Mouse (Mus musculus): ENCODE data around the gene Il27ra.
"Not testable (repeated sequence)": the region's sequence is repeated elsewhere in the genome, so short reads cannot be mapped to it uniquely, and the experiment has no call there.

The Il27ra gene

GRCm38 (mm10) chr8:84021096-84021495, 21.3 kb downstream of the Il27ra start, which contains the start of gene Palm3:
TSS of gene Palm3 (plus strand) at chr8:84021471.
- DNase-seq (ENCODE audit: low read depth, low spot score) = no peak

DNA sequence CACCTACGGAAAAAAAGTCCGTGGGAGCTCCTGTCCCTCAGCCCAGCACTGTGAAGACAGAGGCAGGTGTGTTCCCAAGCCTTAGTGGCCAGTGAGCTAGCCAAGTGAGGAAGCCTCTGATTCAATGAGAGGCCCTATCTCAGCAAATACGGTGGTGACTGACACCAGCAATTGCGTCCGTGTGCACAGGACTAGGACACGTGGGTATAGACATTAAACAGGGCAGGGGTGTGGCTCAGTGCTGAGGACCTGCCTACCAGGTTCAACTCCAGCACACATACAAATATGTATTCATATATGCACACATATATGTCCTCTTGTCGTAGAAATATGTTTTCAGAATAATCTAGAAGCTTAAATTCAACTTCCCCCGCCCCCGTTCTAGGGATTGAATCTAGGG, 22.7 kb downstream of the Il27ra start:
- no peak for DNase-seq (ENCODE audit: low read depth, low spot score)

DNA sequence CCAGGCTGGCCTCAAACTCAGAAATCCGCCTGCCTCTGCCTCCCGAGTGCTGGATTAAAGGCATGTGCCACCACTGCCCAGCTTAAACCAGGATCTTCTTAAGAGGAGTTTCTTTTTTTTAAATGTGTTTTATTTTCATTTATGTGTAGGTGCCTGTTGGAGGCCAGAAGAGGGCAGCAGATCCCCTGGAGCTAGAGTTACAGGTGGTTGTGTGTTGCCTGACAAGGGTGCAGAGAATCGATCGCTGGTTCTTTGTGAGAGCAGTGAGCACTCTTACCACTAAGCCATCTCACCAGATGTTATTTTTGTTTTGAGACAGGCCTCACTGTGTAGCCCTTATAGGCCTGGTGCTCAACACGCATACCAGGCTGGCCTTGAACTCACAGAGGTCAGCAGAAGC, 26.6 kb downstream of the Il27ra start:
- no peak for DNase-seq (ENCODE audit: low read depth, low spot score)

GRCm38 (mm10) chr8:84012499-84013165, 29.8 kb downstream of the Il27ra start:
- no peak for DNase-seq (ENCODE audit: low read depth, low spot score)

- DNase-seq (ENCODE audit: low read depth, low spot score) = no peak
These were observed 30.5 kb downstream of the Il27ra start, which contains the start of gene 2210011C24Rik for GRCm38 (mm10) chr8:84011705-84012498. TSS of gene 2210011C24Rik (minus strand) at chr8:84012171.

- DNase-seq (ENCODE audit: low read depth, low spot score) = no peak
These were observed 31.5 kb downstream of the Il27ra start for GRCm38 (mm10) chr8:84010625-84011611.

DNA sequence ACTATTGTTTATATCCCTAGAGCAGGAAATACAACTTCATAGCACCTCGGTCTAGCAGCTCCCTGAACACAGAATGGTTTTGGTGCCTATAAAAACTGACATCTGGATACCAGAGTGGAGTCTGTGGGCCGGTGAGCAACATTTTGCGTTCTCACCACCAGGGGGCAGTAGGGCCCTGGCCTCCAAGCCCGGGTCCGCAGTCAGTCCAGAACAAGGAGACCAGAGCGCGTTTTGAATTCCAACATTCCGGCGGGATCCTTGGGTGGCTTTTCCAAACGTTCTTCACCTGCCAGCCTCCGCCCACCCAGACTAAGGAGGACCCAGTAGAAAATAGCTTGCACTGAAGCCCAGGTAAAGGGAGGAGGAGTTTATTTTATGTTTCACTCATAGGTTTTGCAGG, 32.5 kb downstream of the Il27ra start:
- DNase-seq (ENCODE audit: low read depth, low spot score) = peak; percentile 93

DNA sequence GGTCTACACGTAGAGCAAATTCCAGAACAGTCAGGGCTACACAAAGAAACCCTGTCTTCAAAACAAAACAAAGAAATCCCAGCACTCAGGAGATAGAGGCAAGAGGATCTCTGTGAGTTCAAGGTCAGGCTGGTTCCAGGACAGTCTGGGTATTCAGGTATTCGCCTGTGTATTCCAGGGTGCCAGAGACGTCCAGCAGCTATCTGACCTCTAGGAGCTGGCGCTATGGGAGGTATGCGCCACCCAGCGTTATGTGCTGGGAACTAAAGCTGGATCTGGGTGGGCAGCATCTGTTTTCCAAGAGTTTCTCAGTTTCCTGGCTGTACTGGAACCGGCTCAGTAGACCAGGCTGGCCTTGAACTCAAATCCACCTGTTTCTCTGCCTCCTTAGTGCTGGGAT, 34.0 kb downstream of the Il27ra start:
- no peak for DNase-seq (ENCODE audit: low read depth, low spot score)

DNA sequence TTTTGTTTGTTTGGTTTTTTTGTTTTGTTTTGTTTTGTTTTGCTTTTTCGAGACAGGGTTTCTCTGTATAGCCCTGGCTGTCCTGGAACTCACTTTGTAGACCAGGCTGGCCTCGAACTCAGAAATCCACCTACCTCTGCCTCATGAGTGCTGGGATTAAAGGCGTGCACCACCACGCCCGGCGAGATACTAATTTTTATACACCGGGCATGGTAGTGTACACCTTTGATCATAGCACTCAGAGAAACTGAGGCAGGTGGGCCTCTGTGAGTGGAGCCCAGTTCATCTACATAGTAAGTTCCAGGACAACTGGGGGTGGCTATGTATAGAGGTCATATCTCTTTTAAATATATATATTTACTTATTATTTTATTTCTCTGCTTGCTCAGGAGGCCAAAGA, 36.9 kb downstream of the Il27ra start:
- not testable (repeated sequence) for DNase-seq (ENCODE audit: low read depth, low spot score)

- DNase-seq (ENCODE audit: low read depth, low spot score) = peak; percentile 95
These were observed 37.7 kb downstream of the Il27ra start for GRCm38 (mm10) chr8:84004533-84005201.

DNA sequence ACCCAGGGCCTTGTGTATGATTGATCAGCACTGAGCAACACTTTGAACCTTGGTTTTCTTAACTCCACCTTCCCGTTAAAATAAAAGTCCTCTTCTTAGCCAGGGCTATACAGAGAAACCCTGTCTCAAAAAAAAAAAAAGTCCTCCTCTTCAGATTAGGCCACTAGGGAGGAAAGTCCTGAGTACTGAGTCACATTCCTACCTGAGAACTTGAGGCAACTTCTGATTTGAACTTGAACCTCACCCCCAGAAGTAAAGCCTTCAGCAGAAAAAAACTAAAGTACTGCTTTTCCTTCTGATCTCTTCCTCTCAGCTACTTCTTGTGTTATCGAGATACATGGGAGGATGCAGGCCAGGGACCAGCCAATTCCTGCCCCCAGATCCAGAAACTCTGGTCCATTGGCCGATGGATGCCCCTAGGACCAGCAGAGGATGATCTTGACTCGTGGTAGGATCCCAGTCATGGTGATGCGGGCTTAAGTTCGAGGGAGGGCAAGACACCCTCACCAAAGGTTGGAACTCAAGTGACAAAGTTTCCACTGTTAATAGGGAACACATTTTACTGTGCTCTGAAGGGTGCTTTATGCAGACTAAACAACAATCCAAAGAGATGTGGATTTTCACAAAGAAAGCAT, 38.7 kb downstream of the Il27ra start:
- DNase-seq (ENCODE audit: low read depth, low spot score) = no peak

GRCm38 (mm10) chr8:84002957-84003611, 39.3 kb downstream of the Il27ra start:
- no peak for DNase-seq (ENCODE audit: low read depth, low spot score)

GRCm38 (mm10) chr8:84001281-84002000, 40.9 kb downstream of the Il27ra start, which contains the start of gene 1700067K01Rik:
TSS of gene 1700067K01Rik (plus strand) at chr8:84001502.
- DNase-seq (ENCODE audit: low read depth, low spot score) = no peak

- DNase-seq (ENCODE audit: low read depth, low spot score) = no peak
These were observed 42.6 kb downstream of the Il27ra start for GRCm38 (mm10) chr8:83999825-84000224.

- no peak for DNase-seq (ENCODE audit: low read depth, low spot score)
These were observed 43.2 kb downstream of the Il27ra start for GRCm38 (mm10) chr8:83999057-83999705.

- peak; percentile 70 for DNase-seq (ENCODE audit: low read depth, low spot score)
These were observed 43.9 kb downstream of the Il27ra start for GRCm38 (mm10) chr8:83998231-83999056.

DNA sequence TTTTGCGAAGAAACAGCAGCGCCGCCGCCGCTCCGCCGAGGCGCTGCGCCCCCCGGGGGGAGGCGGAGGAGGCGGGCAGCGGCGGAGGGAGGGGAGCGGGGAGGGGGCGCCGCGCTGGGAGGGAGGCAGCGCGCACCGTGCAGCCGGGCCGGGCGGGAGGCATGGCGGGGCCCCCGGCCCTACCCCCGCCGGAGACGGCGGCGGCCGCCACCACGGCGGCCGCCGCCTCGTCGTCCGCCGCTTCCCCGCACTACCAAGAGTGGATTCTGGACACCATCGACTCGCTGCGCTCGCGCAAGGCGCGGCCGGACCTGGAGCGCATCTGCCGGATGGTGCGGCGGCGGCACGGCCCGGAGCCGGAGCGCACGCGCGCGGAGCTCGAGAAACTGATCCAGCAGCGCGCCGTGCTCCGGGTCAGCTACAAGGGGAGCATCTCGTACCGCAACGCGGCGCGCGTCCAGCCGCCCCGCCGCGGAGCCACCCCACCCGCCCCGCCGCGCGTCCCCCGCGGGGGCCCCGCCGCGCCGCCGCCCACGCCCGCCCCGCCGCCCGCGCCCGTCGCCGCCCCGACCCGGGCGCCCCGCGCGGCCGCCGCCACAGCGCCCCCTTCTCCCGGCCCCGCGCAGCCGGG, 44.8 kb downstream of the Il27ra start, which contains the start of gene Samd1:
Gene Samd1, plus strand, starts transcription at position 162 of the 631 bp plus-strand sequence.
- no peak for DNase-seq (ENCODE audit: low read depth, low spot score)

Measured in forelimb bud, embryonic 11.5 days (tissue).